Mouse (Mus musculus) ovary, postnatal 10 days (tissue): ENCODE measurements around the gene Hnrnpul1.

Experiments used
- DNase-seq: peaks from one replicate; pipeline ENCODE4 v3.0.0; 2022; ENCODE audit warnings: low spot score

The Hnrnpul1 gene

GRCm38 (mm10) chr7:25689603-25690021, 64.9 kb downstream of the Hnrnpul1 start:
- no peak for DNase-seq

- no peak for DNase-seq
These were observed 65.6 kb downstream of the Hnrnpul1 start for GRCm38 (mm10) chr7:25688810-25689586.

GRCm38 (mm10) chr7:25687811-25688401, 66.7 kb downstream of the Hnrnpul1 start:
- DNase-seq, result no peak

- DNase-seq, result peak; percentile 65
These were observed 67.7 kb downstream of the Hnrnpul1 start, which contains the start of gene Tgfb1 for GRCm38 (mm10) chr7:25686680-25687531. Tgfb1 (plus strand) TSS chr7:25687002.

- no peak for DNase-seq
These were observed 68.6 kb downstream of the Hnrnpul1 start for GRCm38 (mm10) chr7:25685926-25686470.

GRCm38 (mm10) chr7:25684659-25685058, 69.9 kb downstream of the Hnrnpul1 start:
- DNase-seq, result no peak

GRCm38 (mm10) chr7:25683474-25684180, 70.9 kb downstream of the Hnrnpul1 start:
- no peak for DNase-seq

- no peak for DNase-seq
These were observed 73.0 kb downstream of the Hnrnpul1 start for GRCm38 (mm10) chr7:25681341-25682231.

- DNase-seq, result peak; percentile 91
These were observed 73.9 kb downstream of the Hnrnpul1 start, which contains the start of gene B9d2 for GRCm38 (mm10) chr7:25680514-25681258. B9d2 (plus strand) TSS chr7:25680780.

- no peak for DNase-seq
These were observed 74.6 kb downstream of the Hnrnpul1 start for GRCm38 (mm10) chr7:25679971-25680370.

GRCm38 (mm10) chr7:25677013-25677412, 77.5 kb downstream of the Hnrnpul1 start:
- DNase-seq, result no peak

- peak; percentile 67 for DNase-seq
These were observed 78.3 kb downstream of the Hnrnpul1 start for GRCm38 (mm10) chr7:25676085-25676781.

- no peak for DNase-seq
These were observed 79.2 kb downstream of the Hnrnpul1 start for GRCm38 (mm10) chr7:25675405-25675804.

- no peak for DNase-seq
These were observed 79.7 kb downstream of the Hnrnpul1 start, which contains the start of gene Tmem91 for GRCm38 (mm10) chr7:25674719-25675300. Tmem91 (minus strand) TSS chr7:25675166.

- DNase-seq, result no peak
These were observed 80.3 kb downstream of the Hnrnpul1 start for GRCm38 (mm10) chr7:25674297-25674696.

GRCm38 (mm10) chr7:25672442-25672841, 82.1 kb downstream of the Hnrnpul1 start:
- no peak for DNase-seq

- no peak for DNase-seq
These were observed 82.9 kb downstream of the Hnrnpul1 start for GRCm38 (mm10) chr7:25671686-25672085.
